Comparison of ENCODE assay signal across 8 mouse cellular contexts in the genomic region with DNA sequence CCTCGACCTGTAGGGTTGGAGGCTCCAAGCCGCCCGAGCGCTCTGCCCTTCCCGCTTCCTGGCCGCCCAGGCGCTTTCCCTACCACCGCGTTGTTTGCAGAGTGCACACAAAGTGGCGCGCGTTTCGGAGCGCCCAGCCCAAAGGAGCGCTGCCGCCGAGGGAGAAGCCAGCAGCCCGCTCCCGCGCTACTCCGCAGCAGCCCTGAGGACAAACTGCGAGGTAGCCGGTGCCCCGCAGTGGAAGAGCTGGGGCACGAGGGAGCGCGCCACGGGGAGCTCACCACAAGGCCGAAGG. TPM values are rescaled to one million over a fixed set of nuclear protein-coding genes. Genes with fewer than 3 reads are reported as not detected.
DNase-seq lines count a peak whose midpoint lies in the region; ATAC-seq and TF ChIP-seq lines count a peak whose summit lies in the region.

No protein-coding gene starts in this region.

- H3K4me3 ChIP-seq in lung, embryonic 14.5 days (ENCODE audit: low read depth, low read length) = peak overlapping the region; percentile 60
- H3K4me3 ChIP-seq in lung, adult 2 months (replicated peaks; ENCODE audit: extremely low read depth, low read depth, low read length) = no peak overlapping the region
- H3K4me3 ChIP-seq in forebrain, embryonic 11.5 days (ENCODE audit: low read depth, low read length) = peak overlapping the region; percentile 28
- H3K4me3 ChIP-seq in limb, embryonic 10.5 days = peak overlapping the region; percentile 77
- peak overlapping the region; percentile 35 for H3K4me3 ChIP-seq in neural tube, embryonic 15.5 days (replicated peaks)

- H3K36me3 ChIP-seq in lung, embryonic 14.5 days (ENCODE audit: insufficient read depth) = peaks cover 4% of the 10 kb centered on the region; the same call in 1 of the 2 replicates
- no peaks in the 10 kb centered on the region for H3K36me3 ChIP-seq in forebrain, embryonic 11.5 days (ENCODE audit: control insufficient read depth, insufficient read depth, low read length)
- H3K36me3 ChIP-seq in limb, embryonic 10.5 days = peaks cover 21% of the 10 kb centered on the region
- no peaks in the 10 kb centered on the region for H3K36me3 ChIP-seq in neural tube, embryonic 15.5 days

- peak overlapping the region; percentile 83 for H3K9ac ChIP-seq in lung, embryonic 14.5 days
- H3K9ac ChIP-seq in forebrain, embryonic 11.5 days (ENCODE audit: low read length) = peak overlapping the region; percentile 47; the same call in 1 of the 2 replicates
- H3K9ac ChIP-seq in neural tube, embryonic 15.5 days (replicated peaks) = 0 out of 2 replicates have a peak overlapping the region, but pooled peaks have one; percentile 32

- no peaks in the 10 kb centered on the region for H3K9me3 ChIP-seq in lung, embryonic 14.5 days (ENCODE audit: low read depth, low read length)
- no peaks in the 10 kb centered on the region for H3K9me3 ChIP-seq in forebrain, embryonic 11.5 days (ENCODE audit: control insufficient read depth, low read length)
- no peaks in the 10 kb centered on the region for H3K9me3 ChIP-seq in limb, embryonic 10.5 days (replicated peaks)
- H3K9me3 ChIP-seq in neural tube, embryonic 15.5 days (replicated peaks) = no peaks in the 10 kb centered on the region

- ATAC-seq in lung, embryonic 14.5 days (ENCODE audit: insufficient read depth) = no peak
- no peak for ATAC-seq in forebrain, embryonic 11.5 days (replicated peaks; ENCODE audit: low FRiP score)
- ATAC-seq in neural tube, embryonic 15.5 days (ENCODE audit: low FRiP score) = no peak
- no peak for ATAC-seq in frontal cortex, adult (ENCODE audit: low TSS enrichment)
- ATAC-seq in cerebellum, adult (ENCODE audit: insufficient number of reproducible peaks, low FRiP score, low TSS enrichment) = no peak

- peak overlapping the region; percentile 92 for H3K27ac ChIP-seq in lung, embryonic 14.5 days (ENCODE audit: low read depth)
- H3K27ac ChIP-seq in forebrain, embryonic 11.5 days (ENCODE audit: low read depth, low read length) = no peak overlapping the region
- H3K27ac ChIP-seq in limb, embryonic 10.5 days = peak overlapping the region; percentile 99
- no peak overlapping the region for H3K27ac ChIP-seq in neural tube, embryonic 15.5 days (replicated peaks)

- peaks cover 92% of the 10 kb centered on the region for H3K27me3 ChIP-seq in lung, embryonic 14.5 days (ENCODE audit: insufficient read depth, low read length)
- H3K27me3 ChIP-seq in forebrain, embryonic 11.5 days (ENCODE audit: control insufficient read depth, insufficient read depth, low read length) = peaks cover 97% of the 10 kb centered on the region
- H3K27me3 ChIP-seq in limb, embryonic 10.5 days (ENCODE audit: low read depth, poor library complexity, severe bottlenecking) = peaks cover 99% of the 10 kb centered on the region
- peaks cover 95% of the 10 kb centered on the region for H3K27me3 ChIP-seq in neural tube, embryonic 15.5 days (replicated peaks)

- no peaks in the 10 kb centered on the region for H3K4me1 ChIP-seq in lung, embryonic 14.5 days (ENCODE audit: insufficient read depth)
- no peaks in the 10 kb centered on the region; the same call in none of the 2 replicates for H3K4me1 ChIP-seq in lung, adult 2 months (ENCODE audit: control insufficient read depth, insufficient read depth, low read length)
- H3K4me1 ChIP-seq in forebrain, embryonic 11.5 days (replicated peaks; ENCODE audit: control insufficient read depth, insufficient read depth, low read length) = peaks cover 12% of the 10 kb centered on the region
- H3K4me1 ChIP-seq in limb, embryonic 10.5 days = peaks cover 58% of the 10 kb centered on the region
- H3K4me1 ChIP-seq in neural tube, embryonic 15.5 days = peaks cover 41% of the 10 kb centered on the region

- peak; percentile 73 for DNase-seq in lung, embryonic 14.5 days
- no peak for DNase-seq in lung, adult 2 months
- DNase-seq in forebrain, embryonic 11.5 days (ENCODE audit: low spot score) = peak; percentile 75
- peak; percentile 80 for DNase-seq in limb, embryonic 10.5 days (ENCODE audit: low spot score)
- no peak for DNase-seq in left cerebral cortex, adult 8-10 months (ENCODE audit: low spot score in 2 of 2)

- WGBS in lung, embryonic 14.5 days = 0% methylated on average over 29 of the region's 29 CpGs
- 3% methylated on average over 29 of the region's 29 CpGs for WGBS in lung, adult 2 months
- WGBS in forebrain, embryonic 11.5 days = under 1% methylated on average over 29 of the region's 29 CpGs
- under 1% methylated on average over 29 of the region's 29 CpGs for WGBS in limb, embryonic 10.5 days
- WGBS in neural tube, embryonic 15.5 days = under 1% methylated on average over 29 of the region's 29 CpGs

- H3K4me2 ChIP-seq in lung, embryonic 14.5 days = peak overlapping the region; percentile 73
- H3K4me2 ChIP-seq in forebrain, embryonic 11.5 days (ENCODE audit: low read depth, low read length, severe bottlenecking) = peak overlapping the region; percentile 49
- peak overlapping the region; percentile 55 for H3K4me2 ChIP-seq in neural tube, embryonic 15.5 days

- TF ChIP-seq CTCF in lung, embryonic 14.5 days (IDR thresholded peaks at IDR 0.05; ENCODE audit: low read depth) = no peak
- TF ChIP-seq CTCF in lung, adult 2 months (IDR thresholded peaks at IDR 0.05; ENCODE audit: insufficient read depth, low read length) = no peak

- no peak for TF ChIP-seq POLR2A in lung, adult 2 months (IDR thresholded peaks at IDR 0.05; ENCODE audit: borderline replicate concordance, extremely low read depth, low read depth, low read length)

RNA-seq across cellular contexts. Expression of a gene that starts 6.0 kb away (rescaled TPM):
- polyA plus RNA-seq in lung, embryonic 14.5 days (2014; fragmentation: Nextera tagmentation; extraction: Ambion mirVana) = 437 and 452 TPM in 2 replicates
- polyA plus RNA-seq in lung, adult 2 months (2012; rRNA removed) = 16.9 and 25.4 TPM in 2 replicates
- polyA plus RNA-seq in forebrain, embryonic 11.5 days (2014; fragmentation: Nextera tagmentation; extraction: Ambion mirVana) = 121 and 141 TPM in 2 replicates
- polyA plus RNA-seq in limb, embryonic 10.5 days (2016; fragmentation: Nextera tagmentation; extraction: Ambion mirVana) = 769 and 872 TPM in 2 replicates
- 176 and 252 TPM in 2 replicates for polyA plus RNA-seq in neural tube, embryonic 15.5 days (2015; fragmentation: Nextera tagmentation; extraction: Ambion mirVana)
- 10 to 100 TPM; 82.1 to 99.4 (median 88.8) TPM for total RNA-seq in left cerebral cortex, adult 8-10 months (2022)

RNA-seq across cellular contexts. Expression of a gene that starts 9.1 kb away (rescaled TPM):
- polyA plus RNA-seq in lung, embryonic 14.5 days (2014; fragmentation: Nextera tagmentation; extraction: Ambion mirVana) = not detected in 2 replicates
- polyA plus RNA-seq in lung, adult 2 months (2012; rRNA removed) = 0.02 TPM in 1 of 2 replicates, not detected in the other
- not detected in 2 replicates for polyA plus RNA-seq in forebrain, embryonic 11.5 days (2014; fragmentation: Nextera tagmentation; extraction: Ambion mirVana)
- polyA plus RNA-seq in limb, embryonic 10.5 days (2016; fragmentation: Nextera tagmentation; extraction: Ambion mirVana) = 0.09 and 0.11 TPM in 2 replicates
- 0.22 TPM in 1 of 2 replicates, not detected in the other for polyA plus RNA-seq in neural tube, embryonic 15.5 days (2015; fragmentation: Nextera tagmentation; extraction: Ambion mirVana)
- total RNA-seq in left cerebral cortex, adult 8-10 months (2022) = not detected

Comparison
In these comparisons a context has a peak if more than half of its experiments do, and no peak if none do; other contexts are left out.
1. DNase-seq: peak in lung, embryonic 14.5 days (single experiment), forebrain, embryonic 11.5 days (single experiment) and limb, embryonic 10.5 days (single experiment); none in lung, adult 2 months (single experiment) and left cerebral cortex, adult 8-10 months (0 of 2).
2. H3K27ac ChIP-seq: peak in lung, embryonic 14.5 days (single experiment) and limb, embryonic 10.5 days (single experiment); none in forebrain, embryonic 11.5 days (single experiment) and neural tube, embryonic 15.5 days (single experiment).
3. H3K9ac ChIP-seq: peak in every context shown above with its lines; median percentile 83 in lung, embryonic 14.5 days; 47 in forebrain, embryonic 11.5 days; 32 in neural tube, embryonic 15.5 days.
4. Peak in every context shown above with its lines, with median percentiles within 50 percentile points of each other: H3K4me2 ChIP-seq.